Mouse (Mus musculus): ENCODE measurements at regions not wholly inside any gene's neighbourhood (a gene's known extent, or its start where the extent isn't known, plus 50 kb on each side); places are given as distances from the start of the nearest gene placed in this dataset.

GRCm38 (mm10) chr14:100485489-100485888, 201.0 kb upstream of the Klf12 start:
- TF ChIP-seq MYOG (IDR thresholded peaks at IDR 0.05; ENCODE audit: control insufficient read depth in 1 of 3, insufficient read depth in 1 of 3, insufficient read length in 2 of 3, low read depth in 2 of 3) (no peak), E2F4 (IDR thresholded peaks at IDR 0.05; ENCODE audit: insufficient read depth) (no peak), MYOD1 (IDR thresholded peaks at IDR 0.05; ENCODE audit: control insufficient read depth in 1 of 3, insufficient read length in 2 of 3, low read depth in 2 of 3) (no peak), USF1 (IDR thresholded peaks at IDR 0.05; ENCODE audit: low read depth) (no peak), CEBPB (IDR thresholded peaks at IDR 0.05; ENCODE audit: insufficient read depth, poor library complexity, severe bottlenecking) (no peak)

Data from myocyte (in vitro differentiated cells).